Mouse (Mus musculus) ES-Bruce4 (cell line): Measurements from ENCODE around the gene Gnl3.

Experiments used
- CTCF ChIP-seq: IDR thresholded peaks from one replicate; pipeline ENCODE4 v1.8.1; 2011; ENCODE audit warnings: low read depth, low read length
- EP300 ChIP-seq: IDR thresholded peaks from 2 replicates; pipeline ENCODE4 v1.6.1; 2011; ENCODE audit warnings: low read depth, low read length; ENCODE audit not compliant: insufficient read depth
- POLR2A ChIP-seq: IDR thresholded peaks from one replicate; pipeline ENCODE4 v1.8.1; 2011; ENCODE audit warnings: low read length; ENCODE audit not compliant: insufficient read depth

DNA sequence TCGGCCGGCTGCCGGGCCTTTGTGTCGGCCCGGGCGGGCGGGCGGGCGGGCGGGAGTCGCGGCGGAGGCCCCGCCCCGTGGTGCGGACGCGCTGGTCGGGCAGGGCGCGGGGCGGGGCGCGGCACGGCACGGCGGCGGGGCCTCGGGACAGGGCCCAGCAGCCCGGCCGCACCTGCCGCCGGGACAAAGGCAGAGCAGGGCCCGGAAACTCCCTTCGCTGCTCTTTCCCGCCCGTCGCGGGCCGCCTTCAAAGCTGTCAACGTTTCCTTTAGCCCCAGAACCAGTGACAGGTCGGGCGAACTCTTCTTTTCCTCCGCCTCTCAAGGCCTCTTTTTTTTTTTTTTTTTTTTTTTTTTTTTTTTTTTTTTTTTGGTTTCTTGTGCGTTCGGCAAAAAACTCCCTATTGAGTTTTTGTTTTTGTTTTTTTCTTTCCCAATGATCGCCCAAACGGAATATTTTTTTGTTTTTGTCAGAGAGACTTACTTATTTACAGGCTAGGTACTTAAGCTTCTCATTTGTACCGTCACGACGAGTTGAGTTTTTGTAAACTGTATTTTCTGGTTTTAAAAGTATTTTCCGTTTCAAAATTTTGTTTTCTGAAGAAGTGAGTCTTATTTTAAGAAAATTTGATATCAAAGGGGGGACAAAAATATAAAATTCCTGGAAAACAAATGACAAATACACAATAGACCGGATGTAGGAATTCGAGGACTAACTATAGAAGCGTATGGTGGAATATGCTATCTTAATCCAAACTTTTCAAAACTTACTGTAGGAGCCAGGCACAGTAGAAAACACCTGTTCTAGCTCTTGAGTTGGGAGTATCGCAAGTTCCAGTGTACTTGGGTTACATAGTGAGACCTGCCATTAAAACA lies 616 bp upstream of the Gnl3 start:
- no peak for TF ChIP-seq POLR2A
- TF ChIP-seq EP300: no peak
- TF ChIP-seq CTCF: no peak
